31 mouse cellular contexts compared by ENCODE assay signal in genomic region chr3:159760293-159760692, GRCm38 (mm10).
"Had no signal": no experiment of that assay in that cellular context is flagged by ENCODE, and none has a peak within 500 bp of the region (broad histone marks: within the 10 kb centered on the region; RNA-seq: fewer than 3 reads in every experiment).

No protein-coding gene starts in this region.

- H3K27ac ChIP-seq: heart, embryonic 10.5 days; heart, embryonic 13.5 days; heart, embryonic 15.5 days; hindbrain, embryonic 10.5 days; hindbrain, embryonic 12.5 days; hindbrain, embryonic 13.5 days; hindbrain, embryonic 14.5 days; hindbrain, embryonic 15.5 days; hindbrain, postnatal 0 days; intestine, embryonic 15.5 days; kidney, embryonic 15.5 days; kidney, postnatal 0 days; layer of hippocampus, adult 2 months had no signal

- H3K36me3 ChIP-seq: heart, embryonic 10.5 days; heart, embryonic 12.5 days; heart, embryonic 13.5 days; heart, embryonic 15.5 days; hindbrain, embryonic 10.5 days; hindbrain, embryonic 12.5 days; hindbrain, embryonic 13.5 days; hindbrain, embryonic 15.5 days; intestine, embryonic 15.5 days; kidney, embryonic 15.5 days had no signal

- H3K27me3 ChIP-seq: heart, embryonic 12.5 days; heart, embryonic 13.5 days; heart, embryonic 15.5 days; hindbrain, embryonic 12.5 days; hindbrain, embryonic 13.5 days; hindbrain, embryonic 15.5 days; intestine, embryonic 15.5 days; kidney, embryonic 15.5 days had no signal

- H3K4me3 ChIP-seq: heart, embryonic 10.5 days; heart, embryonic 12.5 days; heart, embryonic 13.5 days; heart, embryonic 15.5 days; hindbrain, embryonic 10.5 days; hindbrain, embryonic 12.5 days; hindbrain, embryonic 13.5 days; hindbrain, embryonic 15.5 days; intestine, embryonic 15.5 days; kidney, embryonic 15.5 days; layer of hippocampus, adult 2 months had no signal

- H3K9ac ChIP-seq: heart, embryonic 12.5 days; heart, embryonic 13.5 days; heart, embryonic 15.5 days; hindbrain, embryonic 12.5 days; hindbrain, embryonic 13.5 days; hindbrain, embryonic 14.5 days; hindbrain, embryonic 15.5 days; intestine, embryonic 15.5 days; kidney, embryonic 15.5 days had no signal

- H3K4me2 ChIP-seq: heart, embryonic 11.5 days; heart, embryonic 12.5 days; heart, embryonic 13.5 days; heart, embryonic 15.5 days; hindbrain, embryonic 12.5 days; hindbrain, embryonic 13.5 days; hindbrain, embryonic 14.5 days; hindbrain, embryonic 15.5 days; intestine, embryonic 15.5 days; kidney, embryonic 15.5 days had no signal

- DNase-seq: heart, postnatal 10 days; heart, postnatal 14 days; heart, postnatal 36 days; heart, postnatal 4 days; kidney, adult 11 months; kidney, adult 18-20 months; kidney, adult 2 months; kidney, adult 8-10 months; kidney, adult 9 months; kidney, postnatal 10 days; kidney, postnatal 14 days; kidney, postnatal 25 days; kidney, postnatal 36 days; kidney, postnatal 4 days; layer of hippocampus, adult 9-11 months; layer of hippocampus, postnatal 36 days had no signal

- H3K9me3 ChIP-seq: heart, embryonic 10.5 days; heart, embryonic 12.5 days; heart, embryonic 13.5 days; heart, embryonic 15.5 days; hindbrain, embryonic 10.5 days; hindbrain, embryonic 12.5 days; hindbrain, embryonic 13.5 days; hindbrain, embryonic 15.5 days; intestine, embryonic 15.5 days; kidney, embryonic 15.5 days had no signal

- H3K4me1 ChIP-seq: heart, embryonic 10.5 days; heart, embryonic 12.5 days; heart, embryonic 13.5 days; heart, embryonic 15.5 days; hindbrain, embryonic 10.5 days; hindbrain, embryonic 12.5 days; hindbrain, embryonic 13.5 days; hindbrain, embryonic 15.5 days; intestine, embryonic 15.5 days; kidney, embryonic 15.5 days had no signal
